Mouse (Mus musculus): ENCODE results near the gene Cacna2d4. TPM values are rescaled to one million over a fixed set of nuclear protein-coding genes. Genes with fewer than 3 reads are reported as not detected.
A peak's percentile ranks its signal among the peaks of the same experiment; 100 is the strongest.
"Not testable (repeated sequence)": the region's sequence is repeated elsewhere in the genome, so short reads cannot be mapped to it uniquely, and the experiment has no call there.

The Cacna2d4 gene
- total and polyA plus RNA-seq, 2 experiments: 0.28 TPM; not detected in 1

GRCm38 (mm10) chr6:119363593-119363992, 127.3 kb downstream of the Cacna2d4 start:
- WGBS: 80% methylated on average over 5 of the region's 5 CpGs
- peaks cover 3% of the 10 kb centered on the region; the same call in 1 of the 2 replicates for H3K79me2 ChIP-seq (ENCODE audit: control insufficient read depth, insufficient read depth, low read length)
- no peaks in the 10 kb centered on the region for H3K4me1 ChIP-seq (ENCODE audit: control insufficient read depth, insufficient read depth, low read length)
- no peak overlapping the region for H3K4me3 ChIP-seq (ENCODE audit: insufficient read depth, low read depth, low read length)
- TF ChIP-seq CTCF (IDR thresholded peaks at IDR 0.05; ENCODE audit: low read depth, low read length): no peak
- TF ChIP-seq POLR2A (IDR thresholded peaks at IDR 0.05; ENCODE audit: extremely low read depth, insufficient read depth, low read length): no peak
- no peak overlapping the region for H3K27ac ChIP-seq (replicated peaks; ENCODE audit: insufficient read depth, low read depth, low read length)
- no peaks in the 10 kb centered on the region for H3K27me3 ChIP-seq (ENCODE audit: control insufficient read depth, insufficient read depth, low read length)
- no peak for DNase-seq (ENCODE audit: extremely low read depth, low read depth, low spot score)
- H3K36me3 ChIP-seq (ENCODE audit: control insufficient read depth, insufficient read depth, low read length): peaks cover 81% of the 10 kb centered on the region
- no peak overlapping the region for H3K9ac ChIP-seq (ENCODE audit: low read depth, low read length)

- DNase-seq (ENCODE audit: extremely low read depth, low read depth, low spot score); H3K27ac ChIP-seq (replicated peaks; ENCODE audit: insufficient read depth, low read depth, low read length); H3K4me3 ChIP-seq (ENCODE audit: insufficient read depth, low read depth, low read length); H3K9ac ChIP-seq (ENCODE audit: low read depth, low read length); H3K4me1 ChIP-seq (ENCODE audit: control insufficient read depth, insufficient read depth, low read length); H3K79me2 ChIP-seq (ENCODE audit: control insufficient read depth, insufficient read depth, low read length); H3K27me3 ChIP-seq (ENCODE audit: control insufficient read depth, insufficient read depth, low read length): not testable (repeated sequence)
- H3K36me3 ChIP-seq (ENCODE audit: control insufficient read depth, insufficient read depth, low read length): peaks cover 73% of the 10 kb centered on the region
- WGBS: 46% methylated on average over 4 of the region's 4 CpGs
These were observed 130.5 kb downstream of the Cacna2d4 start for GRCm38 (mm10) chr6:119366800-119367199.

GRCm38 (mm10) chr6:119367382-119367781, 131.1 kb downstream of the Cacna2d4 start:
- WGBS: 26% methylated on average over 2 of the region's 2 CpGs
- H3K79me2 ChIP-seq (ENCODE audit: control insufficient read depth, insufficient read depth, low read length): peaks cover 5% of the 10 kb centered on the region; the same call in 1 of the 2 replicates

GRCm38 (mm10) chr6:119371624-119372023, 135.3 kb downstream of the Cacna2d4 start:
- Histone ChIP-seq H3K27me3 (ENCODE audit: control insufficient read depth, insufficient read depth, low read length) (no peaks in the 10 kb centered on the region), H3K27ac (replicated peaks; ENCODE audit: insufficient read depth, low read depth, low read length) (no peak overlapping the region), H3K9ac (ENCODE audit: low read depth, low read length) (no peak overlapping the region), H3K36me3 (ENCODE audit: control insufficient read depth, insufficient read depth, low read length) (peaks cover 51% of the 10 kb centered on the region), H3K4me1 (ENCODE audit: control insufficient read depth, insufficient read depth, low read length) (peaks cover 20% of the 10 kb centered on the region), H3K4me3 (ENCODE audit: insufficient read depth, low read depth, low read length) (no peak overlapping the region), H3K79me2 (ENCODE audit: control insufficient read depth, insufficient read depth, low read length) (peaks cover 22% of the 10 kb centered on the region)
- DNase-seq (ENCODE audit: extremely low read depth, low read depth, low spot score): no peak
- TF ChIP-seq CTCF (IDR thresholded peaks at IDR 0.05; ENCODE audit: low read depth, low read length) (no peak), POLR2A (IDR thresholded peaks at IDR 0.05; ENCODE audit: extremely low read depth, insufficient read depth, low read length) (no peak)

More at GRCm38 (mm10) chr6:119367382-119367781, 131.1 kb downstream of the Cacna2d4 start:
- no peak overlapping the region for H3K27ac ChIP-seq (replicated peaks; ENCODE audit: insufficient read depth, low read depth, low read length)
- no peak overlapping the region for H3K4me3 ChIP-seq (ENCODE audit: insufficient read depth, low read depth, low read length)
- TF ChIP-seq POLR2A (IDR thresholded peaks at IDR 0.05; ENCODE audit: extremely low read depth, insufficient read depth, low read length): no peak
- TF ChIP-seq CTCF (IDR thresholded peaks at IDR 0.05; ENCODE audit: low read depth, low read length): no peak
- no peak for DNase-seq (ENCODE audit: extremely low read depth, low read depth, low spot score)
- H3K4me1 ChIP-seq (ENCODE audit: control insufficient read depth, insufficient read depth, low read length): peaks cover under 1% of the 10 kb centered on the region; the same call in 1 of the 2 replicates
- H3K9ac ChIP-seq (ENCODE audit: low read depth, low read length): no peak overlapping the region
- H3K27me3 ChIP-seq (ENCODE audit: control insufficient read depth, insufficient read depth, low read length): no peaks in the 10 kb centered on the region
- H3K36me3 ChIP-seq (ENCODE audit: control insufficient read depth, insufficient read depth, low read length): peaks cover 72% of the 10 kb centered on the region

GRCm38 (mm10) chr6:119372237-119372636, 135.9 kb downstream of the Cacna2d4 start:
- TF ChIP-seq POLR2A (IDR thresholded peaks at IDR 0.05; ENCODE audit: extremely low read depth, insufficient read depth, low read length) (no peak), CTCF (IDR thresholded peaks at IDR 0.05; ENCODE audit: low read depth, low read length) (no peak)
- Histone ChIP-seq H3K27me3 (ENCODE audit: control insufficient read depth, insufficient read depth, low read length) (no peaks in the 10 kb centered on the region), H3K4me1 (ENCODE audit: control insufficient read depth, insufficient read depth, low read length) (peaks cover 22% of the 10 kb centered on the region), H3K79me2 (ENCODE audit: control insufficient read depth, insufficient read depth, low read length) (peaks cover 22% of the 10 kb centered on the region), H3K27ac (replicated peaks; ENCODE audit: insufficient read depth, low read depth, low read length) (no peak overlapping the region), H3K9ac (ENCODE audit: low read depth, low read length) (no peak overlapping the region), H3K36me3 (ENCODE audit: control insufficient read depth, insufficient read depth, low read length) (peaks cover 49% of the 10 kb centered on the region), H3K4me3 (ENCODE audit: insufficient read depth, low read depth, low read length) (no peak overlapping the region)
- WGBS: 12% methylated on average over 5 of the region's 5 CpGs
- peak; percentile 55 for DNase-seq (ENCODE audit: extremely low read depth, low read depth, low spot score)

GRCm38 (mm10) chr6:119373000-119373705, 136.8 kb downstream of the Cacna2d4 start:
- DNase-seq (ENCODE audit: extremely low read depth, low read depth, low spot score): no peak
- H3K27ac ChIP-seq (replicated peaks; ENCODE audit: insufficient read depth, low read depth, low read length): no peak overlapping the region; the same call in 1 of the 2 replicates
- peaks cover 44% of the 10 kb centered on the region for H3K36me3 ChIP-seq (ENCODE audit: control insufficient read depth, insufficient read depth, low read length)
- H3K4me3 ChIP-seq (ENCODE audit: insufficient read depth, low read depth, low read length): no peak overlapping the region
- H3K4me1 ChIP-seq (ENCODE audit: control insufficient read depth, insufficient read depth, low read length): peaks cover 28% of the 10 kb centered on the region
- H3K79me2 ChIP-seq (ENCODE audit: control insufficient read depth, insufficient read depth, low read length): peaks cover 28% of the 10 kb centered on the region
- peak overlapping the region; percentile 35; the same call in 1 of the 2 replicates for H3K9ac ChIP-seq (ENCODE audit: low read depth, low read length)
- no peaks in the 10 kb centered on the region for H3K27me3 ChIP-seq (ENCODE audit: control insufficient read depth, insufficient read depth, low read length)
- no peak for TF ChIP-seq POLR2A (IDR thresholded peaks at IDR 0.05; ENCODE audit: extremely low read depth, insufficient read depth, low read length)
- no peak for TF ChIP-seq CTCF (IDR thresholded peaks at IDR 0.05; ENCODE audit: low read depth, low read length)

Measured in liver, adult 2 months (tissue).